Mouse (Mus musculus): Measurements from ENCODE around the gene Adsl. TPM values are rescaled to one million over a fixed set of nuclear protein-coding genes. Genes with fewer than 3 reads are reported as not detected.
"Not testable (repeated sequence)": the region's sequence is repeated elsewhere in the genome, so short reads cannot be mapped to it uniquely, and the experiment has no call there.

Adsl gene
- 41.6 and 55.2 TPM in 2 replicates for polyA plus RNA-seq (2012; rRNA removed)

DNA sequence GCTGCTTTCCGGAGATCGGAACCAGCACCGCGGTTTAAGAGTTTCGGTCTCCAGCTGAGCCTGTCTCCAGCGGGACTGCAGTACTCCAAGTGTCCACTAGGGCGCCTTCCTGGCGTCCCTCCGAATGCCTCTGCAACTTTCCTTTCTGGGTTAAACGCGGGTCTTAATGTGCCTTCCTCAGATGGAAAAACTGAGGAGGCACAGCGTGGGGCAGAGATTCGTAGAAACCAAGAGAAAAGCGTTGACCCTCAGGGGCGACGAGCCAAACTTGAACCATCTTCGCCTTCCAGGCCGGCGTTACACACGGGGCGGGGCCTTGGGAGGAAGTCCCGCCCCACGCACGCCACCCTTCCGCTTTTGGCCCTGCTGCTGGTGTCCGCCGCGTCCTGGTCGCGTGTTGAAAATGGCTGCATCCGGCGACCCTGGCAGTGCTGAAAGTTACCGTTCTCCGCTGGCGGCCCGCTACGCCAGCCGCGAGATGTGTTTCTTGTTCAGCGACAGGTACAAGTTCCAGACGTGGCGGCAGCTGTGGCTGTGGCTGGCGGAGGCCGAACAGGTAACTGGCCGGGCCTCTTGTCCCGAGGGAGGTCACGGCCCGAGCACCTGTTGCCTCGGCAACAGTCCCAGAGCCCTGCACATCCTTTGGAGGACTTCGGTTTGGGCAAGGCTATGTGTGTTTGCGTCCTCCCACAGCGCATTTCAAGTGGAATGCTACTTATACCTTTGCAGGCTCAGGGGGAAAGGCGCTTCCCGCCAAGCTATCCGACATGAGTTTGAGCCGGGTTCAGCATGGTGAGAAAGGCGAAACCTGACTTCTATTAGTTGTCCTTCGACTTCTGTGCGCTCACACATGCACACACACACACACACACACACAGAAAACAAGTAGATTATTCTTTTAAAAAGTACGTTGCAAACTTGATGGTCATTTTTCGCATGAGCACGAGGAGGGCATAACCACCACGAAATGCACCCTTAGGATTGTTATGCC is at the start of gene Adsl:
Gene Adsl (plus strand): TSS at position 346 of the 991 bp plus-strand sequence.
- peak; percentile 86 for DNase-seq
- Histone ChIP-seq H3K4me1 (ENCODE audit: control insufficient read depth, insufficient read depth, low read length) (peaks cover 7% of the 10 kb centered on the region), H3K4me3 (replicated peaks; ENCODE audit: extremely low read depth, low read depth, low read length) (peak within 1 kb of the TSS; percentile 77)
- TF ChIP-seq POLR2A (IDR thresholded peaks at IDR 0.05; ENCODE audit: borderline replicate concordance, extremely low read depth, low read depth, low read length) (peak; percentile 70; the same call in 1 of the 2 replicates), CTCF (IDR thresholded peaks at IDR 0.05; ENCODE audit: insufficient read depth, low read length) (peak; percentile 96)
- under 1% methylated on average over 63 of the region's 63 CpGs for WGBS

DNA sequence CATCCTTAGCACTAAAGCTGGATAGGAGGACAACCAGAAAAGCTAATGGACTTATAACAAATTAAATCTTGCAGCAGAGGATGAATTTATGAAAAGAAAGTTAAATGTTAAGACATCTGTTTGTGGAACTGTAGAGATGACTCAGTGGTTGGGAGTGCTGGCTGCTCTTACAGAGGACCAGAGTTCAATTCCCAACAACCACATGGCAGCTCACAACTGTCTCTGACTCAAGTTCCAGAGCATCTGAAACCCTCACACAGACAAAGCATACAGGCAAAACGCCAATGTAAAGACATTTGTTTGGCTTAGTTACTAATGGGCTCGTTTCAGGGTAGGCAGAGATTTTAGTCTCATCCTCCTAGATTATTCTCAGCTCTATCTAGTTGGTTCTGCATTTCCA is 48.5 kb upstream of the Adsl start:
- TF ChIP-seq POLR2A (IDR thresholded peaks at IDR 0.05; ENCODE audit: borderline replicate concordance, extremely low read depth, low read depth, low read length) (no peak), CTCF (IDR thresholded peaks at IDR 0.05; ENCODE audit: insufficient read depth, low read length) (no peak)
- no peak for DNase-seq
- H3K4me3 ChIP-seq (replicated peaks; ENCODE audit: extremely low read depth, low read depth, low read length) = no peak overlapping the region
- 71% methylated on average over 2 of the region's 2 CpGs for WGBS
- no peaks in the 10 kb centered on the region for H3K4me1 ChIP-seq (ENCODE audit: control insufficient read depth, insufficient read depth, low read length)

DNA sequence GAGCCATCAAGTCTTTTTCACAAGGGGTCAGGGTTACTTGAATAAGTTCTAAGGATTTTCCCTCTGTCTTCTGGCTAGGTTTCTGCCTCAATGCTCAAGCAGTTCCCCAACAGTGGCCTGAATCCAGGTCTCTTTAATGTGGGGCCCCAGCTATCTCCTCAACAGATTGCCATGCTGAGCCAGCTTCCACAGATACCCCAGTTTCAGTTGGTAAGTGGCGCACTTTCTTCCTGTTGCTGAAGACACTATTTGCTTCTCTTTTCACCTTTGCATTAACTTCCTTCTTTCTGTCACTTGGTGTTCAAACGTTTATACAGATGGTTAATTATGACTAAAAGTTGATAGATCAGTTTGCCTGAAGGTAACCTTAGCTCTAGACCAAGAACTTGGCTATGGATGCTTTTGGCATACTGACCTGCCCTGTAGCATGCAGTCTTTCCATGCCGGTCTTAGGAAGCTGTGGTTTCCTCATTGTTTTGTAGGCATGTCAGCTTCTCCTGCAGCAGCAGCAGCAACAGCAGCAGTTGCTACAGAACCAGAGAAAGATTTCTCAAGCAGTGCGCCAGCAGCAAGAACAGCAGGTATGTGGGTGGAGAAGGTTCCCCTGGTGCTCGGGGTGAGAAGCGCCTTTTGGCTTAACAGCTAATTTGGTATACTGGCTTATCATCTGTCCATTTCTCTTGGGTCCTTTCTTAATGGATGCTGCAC is 46.3 kb upstream of the Adsl start:
- Histone ChIP-seq H3K4me1 (ENCODE audit: control insufficient read depth, insufficient read depth, low read length) (no peaks in the 10 kb centered on the region), H3K4me3 (replicated peaks; ENCODE audit: extremely low read depth, low read depth, low read length) (no peak overlapping the region)
- no peak for DNase-seq
- TF ChIP-seq CTCF (IDR thresholded peaks at IDR 0.05; ENCODE audit: insufficient read depth, low read length) = no peak
- TF ChIP-seq POLR2A (IDR thresholded peaks at IDR 0.05; ENCODE audit: borderline replicate concordance, extremely low read depth, low read depth, low read length) = no peak
- WGBS = 78% methylated on average over 6 of the region's 6 CpGs

DNA sequence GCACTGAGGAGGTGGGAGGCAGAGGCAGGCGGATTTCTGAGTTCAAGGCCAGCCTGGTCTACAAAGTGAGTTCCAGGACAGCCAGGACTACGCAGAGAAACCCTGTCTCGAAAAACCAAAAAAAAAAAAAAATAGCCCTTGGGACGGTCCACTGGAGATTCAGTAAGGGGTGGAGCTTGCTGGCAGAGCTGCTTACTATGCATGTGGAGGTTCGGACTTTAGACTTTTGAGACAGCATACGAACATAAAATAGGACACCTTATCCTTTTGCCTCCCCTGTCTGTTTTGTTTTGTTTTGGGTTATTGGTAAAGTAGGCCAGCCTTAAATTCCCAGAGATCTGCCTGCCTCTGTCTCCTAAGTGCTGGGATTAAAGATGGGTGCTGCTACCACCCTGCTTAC is 43.5 kb upstream of the Adsl start:
- H3K4me1 ChIP-seq (ENCODE audit: control insufficient read depth, insufficient read depth, low read length); H3K4me3 ChIP-seq (replicated peaks; ENCODE audit: extremely low read depth, low read depth, low read length); DNase-seq: not testable (repeated sequence)
- WGBS = 95% methylated on average over 6 of the region's 6 CpGs

DNA sequence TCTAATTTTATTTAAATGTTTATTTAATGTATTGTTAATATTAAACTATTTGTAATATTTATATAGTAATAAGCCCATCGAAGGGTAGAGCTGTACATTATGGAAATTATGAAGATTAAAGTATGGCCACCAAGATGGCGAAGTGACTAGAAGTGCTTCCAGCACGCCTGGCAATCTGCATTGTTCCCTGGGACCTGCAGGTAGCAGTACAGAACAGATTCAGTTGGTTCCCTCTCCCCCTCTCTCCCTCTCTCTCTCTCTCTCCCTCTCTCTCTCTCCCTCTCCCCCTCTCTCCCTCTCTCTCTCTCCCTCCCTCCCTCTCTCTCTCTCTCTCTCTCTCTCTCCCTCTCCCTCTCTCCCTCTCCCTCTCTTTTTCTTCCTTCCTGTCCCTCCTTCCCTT is 38.1 kb upstream of the Adsl start:
- DNase-seq = no peak
- WGBS = 88% methylated on average over 3 of the region's 3 CpGs
- Histone ChIP-seq H3K4me3 (replicated peaks; ENCODE audit: extremely low read depth, low read depth, low read length) (no peak overlapping the region), H3K4me1 (ENCODE audit: control insufficient read depth, insufficient read depth, low read length) (no peaks in the 10 kb centered on the region)
- no peak for TF ChIP-seq POLR2A (IDR thresholded peaks at IDR 0.05; ENCODE audit: borderline replicate concordance, extremely low read depth, low read depth, low read length)
- no peak for TF ChIP-seq CTCF (IDR thresholded peaks at IDR 0.05; ENCODE audit: insufficient read depth, low read length)

DNA sequence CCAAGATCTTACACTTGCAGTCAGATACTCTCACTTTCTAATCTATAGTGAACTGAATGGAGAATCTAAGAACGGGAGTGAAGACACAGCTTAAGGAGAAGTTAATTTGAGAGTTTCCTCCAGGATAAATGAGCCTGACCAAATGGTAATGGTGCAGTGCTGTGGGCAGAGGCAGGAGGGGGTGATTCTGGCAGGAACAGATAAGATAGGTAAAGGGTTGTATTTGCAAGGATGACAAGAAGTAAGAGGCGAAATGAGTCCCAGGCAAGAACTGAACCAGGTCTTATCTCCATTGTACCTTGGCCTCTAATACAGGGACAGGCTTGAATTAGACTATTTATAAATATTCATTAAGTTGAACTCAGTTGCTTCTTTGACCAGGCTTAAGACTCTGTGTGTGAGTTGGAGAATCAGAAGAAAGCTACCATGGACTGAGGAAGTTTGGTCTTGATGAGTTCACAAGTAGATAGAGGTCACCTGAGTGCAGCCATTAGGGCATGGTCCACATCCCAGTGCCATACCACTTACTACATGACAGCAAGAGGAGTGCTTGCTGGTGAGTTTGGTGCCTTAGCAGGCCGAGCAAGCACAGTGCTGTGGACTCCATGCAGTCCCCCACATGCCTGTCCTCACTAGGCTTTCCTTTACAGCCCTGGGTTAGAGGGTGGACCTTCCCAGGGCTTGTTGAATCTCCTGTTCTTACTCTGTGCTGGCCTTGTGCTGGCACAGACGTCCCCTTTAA is 37.3 kb upstream of the Adsl start:
- DNase-seq = no peak
- WGBS = 87% methylated on average over 4 of the region's 4 CpGs
- Histone ChIP-seq H3K4me1 (ENCODE audit: control insufficient read depth, insufficient read depth, low read length) (no peaks in the 10 kb centered on the region), H3K4me3 (replicated peaks; ENCODE audit: extremely low read depth, low read depth, low read length) (no peak overlapping the region)
- no peak for TF ChIP-seq POLR2A (IDR thresholded peaks at IDR 0.05; ENCODE audit: borderline replicate concordance, extremely low read depth, low read depth, low read length)
- TF ChIP-seq CTCF (IDR thresholded peaks at IDR 0.05; ENCODE audit: insufficient read depth, low read length) = no peak

DNA sequence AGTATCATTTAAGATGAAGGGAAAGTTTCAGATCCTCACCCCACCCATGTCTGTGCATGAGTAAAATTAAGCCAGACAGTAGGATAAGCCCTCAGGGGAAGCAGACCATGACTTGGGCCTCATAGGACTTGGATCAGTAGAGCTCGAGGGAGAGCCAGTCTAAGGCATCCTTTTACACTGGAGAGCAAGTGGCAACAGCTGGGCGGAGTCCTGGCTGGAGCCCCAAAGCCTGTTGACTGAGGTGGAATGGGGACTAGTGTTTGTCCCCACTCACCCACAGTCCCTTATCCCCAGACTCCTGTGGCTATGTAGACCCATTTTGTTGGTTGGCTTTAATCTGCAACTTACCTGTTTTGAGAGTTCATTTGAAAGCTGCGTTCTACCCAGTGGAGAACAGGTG is 36.1 kb upstream of the Adsl start:
- Histone ChIP-seq H3K4me3 (replicated peaks; ENCODE audit: extremely low read depth, low read depth, low read length) (no peak overlapping the region), H3K4me1 (ENCODE audit: control insufficient read depth, insufficient read depth, low read length) (no peaks in the 10 kb centered on the region; the same call in 1 of the 2 replicates)
- TF ChIP-seq CTCF (IDR thresholded peaks at IDR 0.05; ENCODE audit: insufficient read depth, low read length) (no peak), POLR2A (IDR thresholded peaks at IDR 0.05; ENCODE audit: borderline replicate concordance, extremely low read depth, low read depth, low read length) (no peak)
- 73% methylated on average over 3 of the region's 3 CpGs for WGBS
- no peak for DNase-seq

DNA sequence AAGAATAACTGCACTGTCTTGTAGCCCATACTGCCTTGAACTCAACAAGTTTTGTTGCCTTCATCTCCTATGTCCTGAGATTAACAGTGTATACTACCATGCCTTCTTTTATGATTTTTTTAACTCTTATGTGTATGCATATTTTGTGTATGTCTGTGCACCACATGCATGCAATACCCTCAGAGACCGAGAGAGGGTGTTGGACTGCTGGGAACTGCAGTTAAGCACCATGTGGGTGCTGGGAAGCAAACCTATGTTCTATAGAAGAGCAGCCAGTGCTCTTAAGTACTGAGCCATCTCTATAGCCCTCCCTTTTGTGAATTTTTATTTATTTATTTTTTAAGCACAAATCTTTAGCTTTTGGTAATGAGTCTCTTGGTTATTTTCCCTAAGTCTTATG is 34.5 kb upstream of the Adsl start:
- no peaks in the 10 kb centered on the region; the same call in 1 of the 2 replicates for H3K4me1 ChIP-seq (ENCODE audit: control insufficient read depth, insufficient read depth, low read length)
- DNase-seq = no peak
- H3K4me3 ChIP-seq (replicated peaks; ENCODE audit: extremely low read depth, low read depth, low read length) = no peak overlapping the region
- 97% methylated on average over 1 of the region's 1 CpGs for WGBS
- no peak for TF ChIP-seq CTCF (IDR thresholded peaks at IDR 0.05; ENCODE audit: insufficient read depth, low read length)
- no peak for TF ChIP-seq POLR2A (IDR thresholded peaks at IDR 0.05; ENCODE audit: borderline replicate concordance, extremely low read depth, low read depth, low read length)

DNA sequence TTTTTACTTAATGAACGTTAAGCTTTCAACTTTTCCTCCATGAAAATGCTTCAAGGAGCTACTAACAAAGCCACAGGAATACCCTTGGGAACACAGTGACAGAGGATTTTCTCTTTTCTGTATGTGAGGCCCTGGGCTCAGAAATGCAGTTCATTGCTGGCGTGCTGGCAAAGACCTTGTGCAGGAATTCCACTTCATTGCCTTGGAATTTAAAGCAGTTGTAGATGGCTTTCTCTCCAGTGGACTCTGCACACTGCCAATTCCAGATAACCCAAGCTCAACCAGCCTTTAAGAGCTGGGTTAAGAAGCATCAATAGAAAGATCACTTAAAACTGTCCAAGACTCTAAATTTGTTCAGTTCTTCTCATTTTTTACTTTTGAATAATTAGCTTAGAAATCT is 32.4 kb upstream of the Adsl start:
- Histone ChIP-seq H3K4me1 (ENCODE audit: control insufficient read depth, insufficient read depth, low read length) (no peaks in the 10 kb centered on the region; the same call in 1 of the 2 replicates), H3K4me3 (replicated peaks; ENCODE audit: extremely low read depth, low read depth, low read length) (no peak overlapping the region)
- DNase-seq = peak; percentile 33
- no peak for TF ChIP-seq POLR2A (IDR thresholded peaks at IDR 0.05; ENCODE audit: borderline replicate concordance, extremely low read depth, low read depth, low read length)
- TF ChIP-seq CTCF (IDR thresholded peaks at IDR 0.05; ENCODE audit: insufficient read depth, low read length) = no peak
- 67% methylated on average over 2 of the region's 2 CpGs for WGBS

All from lung, adult 2 months (tissue).